Mouse (Mus musculus) adrenal gland, adult 18-20 months (tissue): ENCODE measurements at regions not wholly inside any gene's neighbourhood (a gene's known extent, or its start where the extent isn't known, plus 50 kb on each side); places are given as distances from the start of the nearest gene placed in this dataset.

Experiments
- DNase-seq, 2 experiments: peaks; one replicate each; pipeline ENCODE4 v3.0.0; 2021 to 2022; ENCODE audit warnings: low spot score in 2 of 2

- DNase-seq = no peak
These were observed 58.3 kb downstream of the Erv3 start for GRCm38 (mm10) chr2:131801212-131801611.

GRCm38 (mm10) chr2:131800126-131800894 is 59.2 kb downstream of the Erv3 start:
- no peak for DNase-seq

GRCm38 (mm10) chr2:131799486-131799885 is 60.1 kb downstream of the Erv3 start:
- no peak for DNase-seq

GRCm38 (mm10) chr2:131797001-131797693 is 62.4 kb downstream of the Erv3 start:
- DNase-seq = peak in 1 of 2 experiments; percentile 37

- no peak for DNase-seq
These were observed 84.2 kb downstream of the Erv3 start for GRCm38 (mm10) chr2:131775381-131775780.

- DNase-seq = no peak
These were observed 85.9 kb downstream of the Erv3 start for GRCm38 (mm10) chr2:131773691-131774090.

- DNase-seq = no peak
These were observed 87.4 kb downstream of the Erv3 start for GRCm38 (mm10) chr2:131772163-131772562.

- peak; percentile 42 to 69 for DNase-seq
These were observed 88.7 kb downstream of the Erv3 start for GRCm38 (mm10) chr2:131770852-131771251.

- no peak for DNase-seq
These were observed 89.8 kb downstream of the Erv3 start for GRCm38 (mm10) chr2:131769656-131770210.

- no peak for DNase-seq
These were observed 93.0 kb downstream of the Erv3 start for GRCm38 (mm10) chr2:131766500-131766899.

GRCm38 (mm10) chr2:131761507-131761906 is 98.0 kb downstream of the Erv3 start:
- DNase-seq = no peak

GRCm38 (mm10) chr2:131757183-131757903 is 102.2 kb downstream of the Erv3 start:
- DNase-seq = no peak

GRCm38 (mm10) chr2:131755107-131755506 is 104.4 kb downstream of the Erv3 start:
- no peak for DNase-seq

GRCm38 (mm10) chr2:131753436-131753835 is 106.1 kb downstream of the Erv3 start:
- no peak for DNase-seq

GRCm38 (mm10) chr2:131750679-131751078 is 108.9 kb downstream of the Erv3 start:
- no peak for DNase-seq

GRCm38 (mm10) chr2:131750206-131750605 is 109.3 kb downstream of the Erv3 start:
- DNase-seq = no peak

- DNase-seq = no peak
These were observed 109.8 kb downstream of the Erv3 start for GRCm38 (mm10) chr2:131749746-131750145.

- no peak for DNase-seq
These were observed 110.8 kb downstream of the Erv3 start for GRCm38 (mm10) chr2:131748791-131749190.

GRCm38 (mm10) chr2:131747707-131748106 is 111.8 kb downstream of the Erv3 start:
- DNase-seq = no peak

GRCm38 (mm10) chr2:131745381-131745895 is 114.1 kb downstream of the Erv3 start:
- peak in 1 of 2 experiments; percentile 50 for DNase-seq

- no peak for DNase-seq
These were observed 114.6 kb downstream of the Erv3 start for GRCm38 (mm10) chr2:131744957-131745356.
